Mouse (Mus musculus) lung, embryonic 14.5 days (tissue): ENCODE data around the gene Tceanc2. TPM values are rescaled to one million over a fixed set of nuclear protein-coding genes. Genes with fewer than 3 reads are reported as not detected.
A peak's percentile ranks its signal among the peaks of the same experiment; 100 is the strongest.

Source experiments
- ATAC-seq: fragments of 200-750 bp; cut with Nextera tagmentation; 2 replicates; pipeline ENCODE4 v1.8.0; 2017; ENCODE audit warnings: mild to moderate bottlenecking, moderate TSS enrichment, moderate library complexity; ENCODE audit not compliant: insufficient read depth
- DNase-seq: peaks from one replicate; pipeline ENCODE4 v3.0.0-alpha.2; 2015
- H3K27ac ChIP-seq: fragments of 300-500 bp; sonication (generic); 2 replicates; pipeline ENCODE4 v1.5.1; 2014; ENCODE audit warnings: low read depth, mild to moderate bottlenecking, moderate library complexity
- H3K27me3 ChIP-seq: fragments of 300-500 bp; sonication (generic); 2 replicates; pipeline ENCODE4 v1.6.1; 2014; ENCODE audit warnings: low read length, control low read depth; ENCODE audit not compliant: insufficient read depth
- H3K36me3 ChIP-seq: fragments of 300-500 bp; sonication (generic); 2 replicates; pipeline ENCODE4 v1.6.1; 2014; ENCODE audit warnings: control low read depth; ENCODE audit not compliant: insufficient read depth
- H3K4me1 ChIP-seq: fragments of 300-500 bp; sonication (generic); 2 replicates; pipeline ENCODE4 v1.6.1; 2014; ENCODE audit warnings: antibody characterized with exemption, control low read depth; ENCODE audit not compliant: insufficient read depth
- H3K4me2 ChIP-seq: fragments of 300-500 bp; sonication (generic); 2 replicates; pipeline ENCODE4 v1.6.1; 2014; ENCODE audit warnings: mild to moderate bottlenecking
- H3K4me3 ChIP-seq: fragments of 300-500 bp; sonication (generic); 2 replicates; pipeline ENCODE4 v1.5.1; 2014; ENCODE audit warnings: low read depth, low read length
- H3K9ac ChIP-seq: fragments of 300-500 bp; sonication (generic); 2 replicates; pipeline ENCODE4 v1.6.1; 2014
- H3K9me3 ChIP-seq: fragments of 300-500 bp; sonication (generic); 2 replicates; pipeline ENCODE4 v1.6.1; 2016; ENCODE audit warnings: low read depth, low read length, control low read depth
- CTCF ChIP-seq: IDR thresholded peaks from 2 replicates; pipeline ENCODE4 v1.5.1; 2016; ENCODE audit warnings: antibody characterized with exemption, low read depth
- WGBS: fragments of 180-500 bp; shearing (Covaris S2); extraction: QIAGEN DNeasy Blood & Tissue Kit; methylation state at CpG from one replicate; pipeline ENCODE4 v1.1.7; 2014; 5-methylcytosine and 5-hydroxymethylcytosine counted together
- polyA plus RNA-seq: library from polyadenylated mRNA; unstranded; fragments of >200 nt; fragmentation: Nextera tagmentation; extraction: Ambion mirVana; gene quantifications from 2 replicates; pipeline ENCODE4 v1.2.1, GENCODE M21; 2014

Tceanc2 gene
- polyA plus RNA-seq, 1 experiment from 2014 or later: 28.3 TPM

DNA sequence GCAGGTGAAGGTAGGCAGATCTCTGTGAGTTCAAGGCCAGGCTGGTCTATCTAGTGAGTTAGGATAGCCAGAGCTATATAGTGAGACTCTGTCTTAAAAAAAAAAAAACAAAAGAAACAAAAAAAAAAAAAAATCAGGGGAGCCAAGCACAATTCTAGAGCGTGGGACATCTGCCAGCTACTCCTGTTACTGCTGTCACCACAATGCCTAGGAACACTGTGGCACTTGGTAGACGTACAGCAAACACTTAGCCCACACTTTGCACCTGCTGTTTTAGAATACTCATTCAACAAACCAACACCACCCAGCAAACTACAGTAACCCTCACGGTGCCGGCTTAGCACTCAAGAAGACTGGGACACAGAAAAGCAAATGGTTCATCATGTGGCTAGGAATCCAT is 32.5 kb upstream of the Tceanc2 start:
- DNase-seq (peak; percentile 60), ATAC-seq (no peak)
- H3K9me3 ChIP-seq: no peaks in the 10 kb centered on the region
- H3K4me2 ChIP-seq: no peak overlapping the region
- peak overlapping the region; percentile 56; the same call in 1 of the 2 replicates for H3K27ac ChIP-seq
- no peaks in the 10 kb centered on the region for H3K4me1 ChIP-seq
- H3K9ac ChIP-seq: no peak overlapping the region
- H3K27me3 ChIP-seq: no peaks in the 10 kb centered on the region
- no peak overlapping the region for H3K4me3 ChIP-seq
- 58% methylated on average over 4 of the region's 4 CpGs for WGBS
- TF ChIP-seq CTCF: no peak
- H3K36me3 ChIP-seq: no peaks in the 10 kb centered on the region

DNA sequence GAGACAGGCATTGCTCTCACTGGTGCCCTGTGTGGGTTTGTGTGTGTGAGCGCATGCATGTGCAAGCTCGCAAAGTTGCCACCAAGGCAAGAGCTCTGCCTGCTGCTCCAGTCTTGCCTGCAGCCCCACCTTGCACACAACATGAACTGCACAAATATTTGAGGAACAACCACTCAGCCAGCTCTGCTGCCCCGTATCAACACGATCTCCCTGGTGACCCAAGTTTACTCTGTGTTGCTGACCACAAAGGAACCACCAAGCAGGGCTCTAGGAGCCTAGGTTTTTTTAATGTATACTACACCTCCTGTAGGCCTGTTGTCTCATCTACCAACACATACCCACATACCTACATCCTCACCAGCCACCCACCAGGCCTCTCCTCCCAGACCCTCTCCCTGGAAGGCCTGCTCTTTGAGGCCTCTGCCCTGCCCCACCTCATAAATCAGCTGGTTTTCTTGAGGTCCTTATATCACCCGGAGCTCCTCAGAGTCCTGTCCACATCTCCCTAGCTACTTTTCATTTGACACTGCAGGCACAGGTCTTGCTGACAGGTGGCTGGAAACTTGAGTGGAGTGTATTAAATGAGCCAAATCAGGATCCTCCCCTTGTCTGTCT is 31.7 kb upstream of the Tceanc2 start:
- H3K4me2 ChIP-seq: no peak overlapping the region
- 0 out of 2 replicates have a peak, but pooled peaks cover under 1% of the 10 kb centered on the region for H3K36me3 ChIP-seq
- H3K9me3 ChIP-seq: no peaks in the 10 kb centered on the region
- H3K4me1 ChIP-seq: no peaks in the 10 kb centered on the region
- peak; percentile 63 for ATAC-seq
- peak overlapping the region; percentile 74 for H3K27ac ChIP-seq
- no peaks in the 10 kb centered on the region for H3K27me3 ChIP-seq
- H3K4me3 ChIP-seq: no peak overlapping the region
- H3K9ac ChIP-seq: no peak overlapping the region
- peak; percentile 45 for DNase-seq
- TF ChIP-seq CTCF: no peak
- WGBS: 47% methylated on average over 5 of the region's 5 CpGs

DNA sequence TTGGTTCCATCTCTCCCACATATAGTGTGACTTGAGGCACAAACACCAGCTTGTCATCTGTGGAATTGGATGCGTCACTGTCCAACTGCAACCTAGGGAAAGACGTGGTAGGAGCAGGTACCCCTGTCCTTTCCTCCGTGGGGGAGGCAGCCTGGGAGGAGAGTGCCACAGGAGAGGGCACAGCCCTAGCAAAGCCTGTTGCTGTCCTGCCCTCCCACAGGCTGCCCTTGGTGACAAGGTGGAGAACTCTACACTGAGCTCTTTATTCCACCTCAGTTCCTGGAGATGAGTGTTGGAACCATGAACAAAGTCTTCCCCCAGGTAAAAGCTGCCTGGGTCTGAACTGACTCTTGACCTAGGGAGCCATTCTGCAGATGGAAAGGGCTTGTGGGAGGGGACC is 30.0 kb upstream of the Tceanc2 start, which contains the start of gene Ldlrad1:
TSS of gene Ldlrad1 (plus strand) at position 301 of the 400 bp plus-strand sequence.
- H3K9ac ChIP-seq: no peak within 1 kb of the TSS
- peak within 1 kb of the TSS; percentile 74; the same call in 1 of the 2 replicates for H3K27ac ChIP-seq
- no peaks in the 10 kb centered on the region for H3K9me3 ChIP-seq
- WGBS: 88% methylated on average over 3 of the region's 3 CpGs
- H3K4me3 ChIP-seq: no peak within 1 kb of the TSS
- TF ChIP-seq CTCF: no peak
- DNase-seq (no peak), ATAC-seq (no peak)
- H3K27me3 ChIP-seq: no peaks in the 10 kb centered on the region
- 0 out of 2 replicates have a peak, but pooled peaks cover 12% of the 10 kb centered on the region for H3K36me3 ChIP-seq
- no peak within 1 kb of the TSS for H3K4me2 ChIP-seq
- no peaks in the 10 kb centered on the region for H3K4me1 ChIP-seq

DNA sequence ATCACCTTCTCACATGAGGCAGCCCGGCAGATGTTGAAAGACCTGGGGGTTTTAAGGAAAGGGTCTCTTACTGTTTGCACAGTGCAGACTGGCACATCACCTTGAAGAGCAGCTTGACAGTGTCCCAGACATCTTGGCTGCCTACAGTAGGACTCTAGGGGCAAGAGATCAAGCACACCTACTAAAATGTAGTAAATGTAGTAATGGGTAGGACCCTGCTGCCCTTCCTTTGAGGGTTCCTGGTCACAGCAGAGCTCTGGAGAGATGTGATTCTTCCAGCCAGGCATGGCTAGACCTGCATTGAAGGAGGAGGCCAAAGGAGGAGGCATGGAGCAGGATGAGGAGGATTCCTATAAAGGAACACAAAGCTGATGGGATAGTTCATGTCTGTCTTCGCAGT is 28.1 kb upstream of the Tceanc2 start:
- H3K27ac ChIP-seq: no peak overlapping the region
- WGBS: 92% methylated on average over 2 of the region's 2 CpGs

DNA sequence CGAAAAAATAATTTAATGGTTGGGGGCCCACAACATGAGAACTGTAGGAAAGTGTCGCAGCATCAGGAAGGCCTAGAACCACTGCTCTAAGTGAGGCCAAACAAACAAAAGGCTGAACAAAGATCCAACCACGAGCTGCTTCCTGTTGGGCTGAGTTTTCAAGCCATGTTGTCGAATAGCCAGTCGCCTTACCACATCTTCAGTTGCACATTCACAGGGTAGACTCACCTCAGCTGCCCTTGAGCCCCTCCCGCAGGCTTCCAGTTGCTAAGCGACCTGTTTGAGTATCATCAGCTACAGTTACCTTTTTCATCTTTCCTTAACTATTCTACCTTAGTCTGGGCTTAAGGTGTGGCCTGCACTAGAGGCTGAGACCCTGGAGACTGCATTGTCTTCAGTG is 24.1 kb upstream of the Tceanc2 start:
- no peak overlapping the region for H3K27ac ChIP-seq
- DNase-seq: no peak
- peaks cover 68% of the 10 kb centered on the region for H3K36me3 ChIP-seq
- H3K9ac ChIP-seq: no peak overlapping the region
- H3K4me2 ChIP-seq: no peak overlapping the region
- no peaks in the 10 kb centered on the region for H3K27me3 ChIP-seq
- no peaks in the 10 kb centered on the region for H3K4me1 ChIP-seq
- TF ChIP-seq CTCF: no peak
- no peak overlapping the region for H3K4me3 ChIP-seq
- 76% methylated on average over 7 of the region's 7 CpGs for WGBS
- H3K9me3 ChIP-seq: no peaks in the 10 kb centered on the region
- no peak for ATAC-seq

More for the DNA sequence above, 28.1 kb upstream of the Tceanc2 start:
- Histone ChIP-seq H3K27me3 (no peaks in the 10 kb centered on the region), H3K4me3 (no peak overlapping the region), H3K4me2 (no peak overlapping the region), H3K36me3 (peaks cover 31% of the 10 kb centered on the region), H3K9ac (no peak overlapping the region), H3K9me3 (no peaks in the 10 kb centered on the region), H3K4me1 (no peaks in the 10 kb centered on the region)
- ATAC-seq (no peak), DNase-seq (no peak)
- no peak for TF ChIP-seq CTCF

DNA sequence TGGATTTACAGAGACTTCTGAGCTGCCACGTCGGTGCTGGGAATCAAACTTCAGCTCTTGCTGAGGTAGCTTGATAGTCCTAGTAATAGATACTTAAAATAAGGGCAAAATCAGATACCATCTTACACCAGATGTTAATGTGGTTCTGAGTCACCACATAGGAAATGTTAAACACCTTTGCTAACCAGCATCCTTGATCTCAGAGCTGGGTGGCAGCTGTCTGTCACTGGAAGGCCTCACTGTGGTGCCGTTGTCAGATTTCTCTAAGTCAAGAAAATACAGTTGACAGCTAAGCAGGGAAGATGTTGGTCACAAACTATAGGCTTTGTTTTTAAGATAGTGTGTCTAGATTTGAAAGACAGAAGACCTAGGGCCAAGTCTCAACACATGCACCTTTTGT is 22.9 kb upstream of the Tceanc2 start:
- peaks cover 78% of the 10 kb centered on the region for H3K36me3 ChIP-seq
- no peaks in the 10 kb centered on the region for H3K9me3 ChIP-seq
- 95% methylated on average over 3 of the region's 3 CpGs for WGBS
- H3K9ac ChIP-seq: no peak overlapping the region
- no peak overlapping the region for H3K4me3 ChIP-seq
- no peaks in the 10 kb centered on the region for H3K4me1 ChIP-seq
- DNase-seq (no peak), ATAC-seq (no peak)
- no peak overlapping the region for H3K4me2 ChIP-seq
- no peak for TF ChIP-seq CTCF
- H3K27me3 ChIP-seq: no peaks in the 10 kb centered on the region
- H3K27ac ChIP-seq: no peak overlapping the region

DNA sequence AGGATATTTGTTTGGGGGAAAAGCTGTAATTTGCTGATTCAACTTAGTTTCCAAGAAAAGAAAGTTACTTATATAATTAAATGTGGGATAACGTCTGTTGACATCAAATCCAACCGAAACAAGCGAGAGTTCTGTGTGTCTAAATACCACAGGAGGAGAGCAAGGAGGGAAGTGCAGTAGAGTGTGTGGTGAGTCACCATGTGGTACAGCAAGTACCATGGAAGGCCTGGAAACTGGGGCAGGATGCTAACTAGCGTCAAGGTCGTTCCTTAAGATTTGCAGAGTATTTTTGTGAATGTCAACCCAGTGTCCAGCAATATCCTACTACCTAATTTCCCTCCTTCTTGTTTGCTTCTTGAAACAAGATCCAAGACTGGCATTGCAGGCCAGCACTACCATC is 19.2 kb upstream of the Tceanc2 start:
- no peak overlapping the region for H3K9ac ChIP-seq
- H3K9me3 ChIP-seq: no peaks in the 10 kb centered on the region
- H3K36me3 ChIP-seq: peaks cover 90% of the 10 kb centered on the region
- H3K27me3 ChIP-seq: no peaks in the 10 kb centered on the region
- no peak overlapping the region for H3K4me3 ChIP-seq
- H3K4me2 ChIP-seq: no peak overlapping the region
- TF ChIP-seq CTCF: no peak
- WGBS: 89% methylated on average over 5 of the region's 5 CpGs
- ATAC-seq (no peak), DNase-seq (no peak)
- no peak overlapping the region for H3K27ac ChIP-seq
- H3K4me1 ChIP-seq: no peaks in the 10 kb centered on the region
